Mouse (Mus musculus) MEL (cell line): Measurements from ENCODE around the gene Fars2. TPM values are rescaled to one million over a fixed set of nuclear protein-coding genes. Genes with fewer than 3 reads are reported as not detected.

Experiments
- DNase-seq: peaks from one replicate; pipeline ENCODE4 v3.0.0; 2011; ENCODE audit warnings: low read depth, low spot score
- H3K27ac ChIP-seq: 2 replicates; pipeline ENCODE4 v1.5.1; 2012; ENCODE audit warnings: low read depth, mild to moderate bottlenecking, control low read depth, low read length, moderate library complexity; ENCODE audit not compliant: control insufficient read depth
- H3K27me3 ChIP-seq, 2 experiments: fragments of 150-350 bp in 1 of 2; sonication (generic) in 1 of 2; 2 replicates each; pipeline ENCODE4 v1.6.1; 2012; ENCODE audit warnings: low read length in 2 of 2, mild to moderate bottlenecking in 2 of 2, improper control_type of control experiment in 1 of 2, moderate library complexity in 1 of 2; ENCODE audit not compliant: insufficient read depth in 2 of 2, control insufficient read depth in 1 of 2
- H3K36me3 ChIP-seq, 2 experiments: 2 replicates each; pipeline ENCODE4 v1.6.1; 2012 to 2014; ENCODE audit warnings: low read length in 2 of 2, improper control_type of control experiment in 1 of 2, inconsistent platforms in 1 of 2, mild to moderate bottlenecking in 1 of 2; ENCODE audit not compliant: insufficient read depth in 2 of 2, control insufficient read depth in 1 of 2
- H3K4me1 ChIP-seq, 2 experiments: fragments of 150-350 bp in 1 of 2; sonication (generic) in 1 of 2; 2 replicates each; pipeline ENCODE4 v1.6.1; 2012; ENCODE audit warnings: low read length in 2 of 2, improper control_type of control experiment in 1 of 2, mild to moderate bottlenecking in 1 of 2; ENCODE audit not compliant: insufficient read depth in 2 of 2, control insufficient read depth in 1 of 2
- H3K4me3 ChIP-seq, 2 experiments: fragments of 150-350 bp in 1 of 2; sonication (generic) in 1 of 2; 2 replicates each; pipeline ENCODE4 v1.5.1; 2012; ENCODE audit warnings: low read depth in 2 of 2, low read length in 2 of 2, mild to moderate bottlenecking in 2 of 2, moderate library complexity in 2 of 2, control low read depth in 1 of 2, improper control_type of control experiment in 1 of 2; ENCODE audit not compliant: control insufficient read depth in 1 of 2, insufficient read depth in 1 of 2
- H3K79me2 ChIP-seq: 2 replicates; pipeline ENCODE4 v1.6.1; 2012; ENCODE audit warnings: mild to moderate bottlenecking, low read length, moderate library complexity; ENCODE audit not compliant: control insufficient read depth, poor library complexity, insufficient read depth
- H3K9ac ChIP-seq: 2 replicates; pipeline ENCODE4 v1.6.1; 2012; ENCODE audit warnings: low read depth, mild to moderate bottlenecking, control low read depth, low read length, moderate library complexity; ENCODE audit not compliant: control insufficient read depth, poor library complexity, severe bottlenecking
- H3K9me3 ChIP-seq: fragments of 150-350 bp; sonication (generic); replicated peaks from 2 replicates; pipeline ENCODE4 v1.6.1; 2012; ENCODE audit warnings: mild to moderate bottlenecking, low read length, improper control_type of control experiment, moderate library complexity; ENCODE audit not compliant: insufficient read depth
- CTCF ChIP-seq, 3 experiments: IDR thresholded peaks in 2 of 3; conservative IDR thresholded peaks in 1 of 3; 2 replicates each; pipeline ENCODE4 v1.5.1; 2011 to 2012; ENCODE audit warnings: low read length in 3 of 3, low read depth in 2 of 3, mild to moderate bottlenecking in 2 of 3, improper control_type of control experiment in 1 of 3, inconsistent platforms in 1 of 3, mixed read lengths in 1 of 3, moderate library complexity in 1 of 3; ENCODE audit not compliant: control insufficient read depth in 1 of 3, insufficient read depth in 1 of 3, poor library complexity in 1 of 3, severe bottlenecking in 1 of 3
- E2F4 ChIP-seq: IDR thresholded peaks from 2 replicates; pipeline ENCODE4 v1.6.1; 2011; ENCODE audit warnings: low read depth, low read length, improper control_type of control experiment, borderline replicate concordance
- GATA1 ChIP-seq: IDR thresholded peaks from 2 replicates; pipeline ENCODE4 v1.6.1; 2011; ENCODE audit warnings: low read depth, low read length, improper control_type of control experiment
- HCFC1 ChIP-seq: IDR thresholded peaks from 2 replicates; pipeline ENCODE4 v1.6.1; 2012; ENCODE audit warnings: low read depth, mild to moderate bottlenecking, inconsistent platforms, low read length, improper control_type of control experiment, moderate library complexity
- MAZ ChIP-seq: IDR thresholded peaks from 2 replicates; pipeline ENCODE4 v1.6.1; 2012; ENCODE audit warnings: low read depth, mild to moderate bottlenecking, inconsistent platforms, low read length, improper control_type of control experiment
- MYB ChIP-seq: IDR thresholded peaks from 2 replicates; pipeline ENCODE4 v1.6.1; 2011; ENCODE audit warnings: mild to moderate bottlenecking, low read depth, low read length, improper control_type of control experiment
- NRF1 ChIP-seq: IDR thresholded peaks from 2 replicates; pipeline ENCODE4 v1.6.1; 2014; ENCODE audit warnings: low read depth, mild to moderate bottlenecking, inconsistent platforms, low read length, improper control_type of control experiment, moderate library complexity; ENCODE audit not compliant: poor library complexity, insufficient read depth, severe bottlenecking
- POLR2A ChIP-seq, 2 experiments: IDR thresholded peaks; 2 replicates each; pipeline ENCODE4 v1.6.1; 2011 to 2012; ENCODE audit warnings: low read length in 2 of 2, mild to moderate bottlenecking in 2 of 2, control low read depth in 1 of 2, improper control_type of control experiment in 1 of 2, low read depth in 1 of 2, moderate library complexity in 1 of 2; ENCODE audit not compliant: control insufficient read depth in 1 of 2, insufficient read depth in 1 of 2, poor library complexity in 1 of 2
- POLR2AphosphoS2 ChIP-seq: IDR thresholded peaks from 2 replicates; pipeline ENCODE4 v1.6.1; 2011; ENCODE audit warnings: low read length, improper control_type of control experiment
- RCOR1 ChIP-seq: IDR thresholded peaks from 2 replicates; pipeline ENCODE4 v1.6.1; 2012; ENCODE audit warnings: low read depth, mild to moderate bottlenecking, inconsistent platforms, low read length, improper control_type of control experiment
- ZMIZ1 ChIP-seq: IDR thresholded peaks from 2 replicates; pipeline ENCODE4 v1.6.1; 2012; ENCODE audit warnings: low read depth, mild to moderate bottlenecking, inconsistent platforms, low read length, improper control_type of control experiment, moderate library complexity
- polyA plus RNA-seq, 2 experiments: library from polyadenylated mRNA; stranded (reverse) in 1 of 2; unstranded in 1 of 2; fragments of >175 nt in 1 of 2; fragments of >200 nt in 1 of 2; gene quantifications; 2 replicates each; pipeline versions ENCODE4 v1.2.1 to v1.2.4; 2012; ENCODE audit warnings: low replicate concordance in 2 of 2, low read depth in 1 of 2; ENCODE audit not compliant: insufficient read length in 2 of 2, insufficient read depth in 1 of 2, missing spikeins in 1 of 2
- total RNA-seq: library from RNA; depleted of rRNA; stranded (reverse); fragments of 300-350 nt; gene quantifications from 2 replicates; pipeline ENCODE4 v1.2.3, GENCODE M21; 2012

Fars2 gene
- total and polyA plus RNA-seq, 3 experiments, result 32.6 to 39.2 TPM; not detected in 1

- H3K9ac ChIP-seq, result no peak overlapping the region
- no peak for DNase-seq
- no peaks in the 10 kb centered on the region for H3K4me1 ChIP-seq
- H3K27me3 ChIP-seq, result no peaks in the 10 kb centered on the region
- TF ChIP-seq ZMIZ1, result no peak
- no peak for TF ChIP-seq MYB
- no peak overlapping the region for H3K4me3 ChIP-seq
- no peaks in the 10 kb centered on the region for H3K9me3 ChIP-seq
- no peaks in the 10 kb centered on the region for H3K79me2 ChIP-seq
- no peaks in the 10 kb centered on the region for H3K36me3 ChIP-seq
- no peak overlapping the region for H3K27ac ChIP-seq
Measured at GRCm38 (mm10) chr13:36680690-36681355, 563.6 kb downstream of the Fars2 start.

DNA sequence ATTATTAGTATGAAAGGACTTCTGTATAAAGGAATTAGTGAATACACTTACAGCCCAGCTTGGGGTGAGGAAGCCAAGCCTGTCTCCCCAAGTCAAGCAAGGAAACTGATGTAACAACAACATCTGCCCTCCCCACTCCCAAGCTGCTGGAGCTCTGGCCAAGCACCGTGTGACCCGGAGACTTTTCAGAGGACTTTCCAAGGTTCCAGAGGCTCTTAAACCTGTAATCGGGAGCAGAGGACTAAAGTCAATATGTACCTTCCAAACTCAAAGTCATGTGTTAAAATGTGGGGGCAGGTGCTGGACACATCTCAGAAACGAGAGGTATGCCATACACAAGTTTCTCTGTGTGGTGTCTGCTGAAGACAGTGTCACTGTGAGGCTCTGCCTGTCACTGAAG, 566.4 kb downstream of the Fars2 start:
- H3K36me3 ChIP-seq, result no peaks in the 10 kb centered on the region
- TF ChIP-seq CTCF (IDR thresholded peaks at IDR 0.05 in 2 of 3, conservative IDR thresholded peaks at IDR 0.05 in 1 of 3; ENCODE audit: control insufficient read depth in 1 of 3, insufficient read depth in 1 of 3, low read depth in 2 of 3, low read length in 3 of 3, poor library complexity in 1 of 3, severe bottlenecking in 1 of 3) (no peak), GATA1 (no peak), MAZ (no peak), POLR2A (IDR thresholded peaks at IDR 0.05; ENCODE audit: control insufficient read depth in 1 of 2, insufficient read depth in 1 of 2, low read depth in 1 of 2, low read length in 2 of 2, poor library complexity in 1 of 2) (no peak)

GRCm38 (mm10) chr13:36695516-36696201, 578.4 kb downstream of the Fars2 start:
- TF ChIP-seq POLR2AphosphoS2 (no peak), HCFC1 (no peak), NRF1 (no peak), MAZ (no peak), E2F4 (no peak), RCOR1 (no peak)
- DNase-seq, result no peak
- H3K36me3 ChIP-seq, result no peaks in the 10 kb centered on the region
- no peak overlapping the region for H3K27ac ChIP-seq
- no peaks in the 10 kb centered on the region for H3K4me1 ChIP-seq
- H3K27me3 ChIP-seq, result no peaks in the 10 kb centered on the region
- H3K79me2 ChIP-seq, result no peaks in the 10 kb centered on the region
- H3K4me3 ChIP-seq, result no peak overlapping the region
- no peak overlapping the region for H3K9ac ChIP-seq
- H3K9me3 ChIP-seq, result no peaks in the 10 kb centered on the region

More for the DNA sequence above, 566.4 kb downstream of the Fars2 start:
- H3K79me2 ChIP-seq, result no peaks in the 10 kb centered on the region
- H3K9ac ChIP-seq, result no peak overlapping the region
- no peaks in the 10 kb centered on the region for H3K27me3 ChIP-seq
- no peaks in the 10 kb centered on the region for H3K4me1 ChIP-seq
- H3K4me3 ChIP-seq, result no peak overlapping the region
- no peak for DNase-seq
- H3K9me3 ChIP-seq, result no peaks in the 10 kb centered on the region
- no peak overlapping the region for H3K27ac ChIP-seq
